Mouse (Mus musculus) cerebellum, adult 2 months (tissue): ENCODE measurements around the gene Cdkn2c. TPM values are rescaled to one million over a fixed set of nuclear protein-coding genes. Genes with fewer than 3 reads are reported as not detected.

ENCODE experiments used
- DNase-seq, 2 experiments: peaks; one replicate each; pipeline ENCODE4 v3.0.0; 2021
- H3K27ac ChIP-seq: fragments of 200-500 bp; 2 replicates; pipeline ENCODE4 v1.5.1; 2012; ENCODE audit warnings: low read length, control low read depth, inconsistent platforms; ENCODE audit not compliant: insufficient read depth
- H3K27me3 ChIP-seq: fragments of 200-500 bp; 2 replicates; pipeline ENCODE4 v1.6.1; 2012; ENCODE audit warnings: inconsistent platforms, mild to moderate bottlenecking, low read length, moderate library complexity; ENCODE audit not compliant: control insufficient read depth, insufficient read depth
- H3K4me1 ChIP-seq: fragments of 200-500 bp; 2 replicates; pipeline ENCODE4 v1.6.1; 2011; ENCODE audit warnings: low read length; ENCODE audit not compliant: control insufficient read depth, insufficient read depth
- H3K4me3 ChIP-seq: fragments of 200-500 bp; replicated peaks from 2 replicates; pipeline ENCODE3; 2011; ENCODE audit warnings: mild to moderate bottlenecking, low read depth, low read length, control low read depth; ENCODE audit not compliant: insufficient read depth
- CTCF ChIP-seq: fragments of 200-500 bp; IDR thresholded peaks from 2 replicates; pipeline ENCODE4 v1.5.1; 2011; ENCODE audit warnings: low read depth, mild to moderate bottlenecking, control low read depth, low read length, moderate library complexity, borderline replicate concordance; ENCODE audit not compliant: insufficient read depth
- POLR2A ChIP-seq: fragments of 200-500 bp; IDR thresholded peaks from 2 replicates; pipeline ENCODE4 v1.6.1; 2011; ENCODE audit warnings: low read length, control low read depth, borderline replicate concordance; ENCODE audit not compliant: insufficient read depth
- WGBS: fragments of 180-500 bp; shearing (Covaris S2); methylation state at CpG from one replicate; pipeline ENCODE4 v1.1.7; 2018; 5-methylcytosine and 5-hydroxymethylcytosine counted together
- polyA plus RNA-seq: library from polyadenylated mRNA; depleted of rRNA; stranded (reverse); fragments of >200 nt; gene quantifications from 2 replicates; pipeline ENCODE4 v1.2.3, GENCODE M21; 2012

Cdkn2c gene
- polyA plus RNA-seq, 1 experiment: 2.9 TPM

DNA sequence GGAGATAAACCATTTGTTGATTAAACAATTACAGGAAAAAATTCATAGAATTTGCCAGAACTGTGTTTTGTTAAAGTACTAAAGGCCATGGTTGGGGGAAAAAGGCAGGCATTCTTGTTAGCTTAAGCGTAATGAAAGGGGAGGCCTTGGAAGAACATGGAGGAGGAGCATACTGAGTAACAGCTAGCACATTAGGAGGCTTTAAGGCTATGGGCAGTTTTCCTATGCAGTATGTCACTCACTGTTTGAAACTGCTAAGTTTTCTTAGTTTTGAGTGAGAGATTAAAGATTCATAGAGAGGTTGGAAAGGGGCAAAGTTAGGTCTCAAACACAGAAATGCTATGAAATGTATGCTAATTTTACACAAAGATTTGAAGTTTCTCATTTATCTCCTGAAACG, 7.1 kb upstream of the Cdkn2c start:
- no peaks in the 10 kb centered on the region for H3K27me3 ChIP-seq
- WGBS: 83% methylated on average over 2 of the region's 2 CpGs
- DNase-seq: no peak
- TF ChIP-seq CTCF (no peak), POLR2A (no peak)
- no peak overlapping the region for H3K27ac ChIP-seq
- no peaks in the 10 kb centered on the region for H3K4me1 ChIP-seq
- no peak overlapping the region for H3K4me3 ChIP-seq

GRCm38 (mm10) chr4:109671941-109672340, 5.0 kb upstream of the Cdkn2c start:
- 90% methylated on average over 1 of the region's 1 CpGs for WGBS
- no peak for TF ChIP-seq POLR2A
- no peak for TF ChIP-seq CTCF
- no peak for DNase-seq
- Histone ChIP-seq H3K4me1 (no peaks in the 10 kb centered on the region), H3K27ac (no peak overlapping the region), H3K4me3 (no peak overlapping the region), H3K27me3 (no peaks in the 10 kb centered on the region)

- DNase-seq: no peak
- 64% methylated on average over 2 of the region's 2 CpGs for WGBS
- H3K27me3 ChIP-seq: no peaks in the 10 kb centered on the region
- TF ChIP-seq CTCF: no peak
- TF ChIP-seq POLR2A: no peak
- no peak overlapping the region for H3K4me3 ChIP-seq
- no peak overlapping the region for H3K27ac ChIP-seq
- no peaks in the 10 kb centered on the region for H3K4me1 ChIP-seq
Observed at GRCm38 (mm10) chr4:109670213-109670612, 3.2 kb upstream of the Cdkn2c start.

DNA sequence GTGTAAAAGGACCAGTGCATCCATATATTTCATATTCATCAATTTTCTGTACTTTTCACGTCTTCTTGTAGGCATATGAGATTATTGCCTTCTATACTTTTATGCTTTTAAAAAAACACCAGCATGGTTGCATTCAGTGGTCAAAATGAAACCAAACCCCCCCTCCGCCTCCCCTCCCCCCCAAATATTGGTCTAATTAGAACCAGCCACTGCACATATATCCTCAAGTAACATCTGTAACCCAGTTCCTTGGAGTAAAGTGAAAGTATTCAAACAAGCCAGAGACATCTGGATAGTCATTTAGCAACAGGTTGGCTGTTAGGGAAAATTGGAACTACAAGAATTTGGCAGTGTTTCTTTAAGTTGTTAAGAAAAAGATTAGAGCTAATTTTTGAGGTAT, 529 bp upstream of the Cdkn2c start:
- no peak for DNase-seq
- TF ChIP-seq POLR2A: no peak
- TF ChIP-seq CTCF: no peak
- Histone ChIP-seq H3K4me3 (peak overlapping the region; percentile 84), H3K4me1 (no peaks in the 10 kb centered on the region), H3K27me3 (no peaks in the 10 kb centered on the region), H3K27ac (no peak overlapping the region)
- WGBS: 53% methylated on average over 2 of the region's 2 CpGs

- under 1% methylated on average over 49 of the region's 49 CpGs for WGBS
- no peaks in the 10 kb centered on the region for H3K4me1 ChIP-seq
- DNase-seq: peak; percentile 72 to 78
- H3K27ac ChIP-seq: peak overlapping the region; percentile 40; the same call in 1 of the 2 replicates
- H3K27me3 ChIP-seq: no peaks in the 10 kb centered on the region
- TF ChIP-seq CTCF (no peak), POLR2A (no peak)
- H3K4me3 ChIP-seq: peak overlapping the region; percentile 84
Observed at GRCm38 (mm10) chr4:109665982-109666460, 968 bp downstream of the Cdkn2c start.

DNA sequence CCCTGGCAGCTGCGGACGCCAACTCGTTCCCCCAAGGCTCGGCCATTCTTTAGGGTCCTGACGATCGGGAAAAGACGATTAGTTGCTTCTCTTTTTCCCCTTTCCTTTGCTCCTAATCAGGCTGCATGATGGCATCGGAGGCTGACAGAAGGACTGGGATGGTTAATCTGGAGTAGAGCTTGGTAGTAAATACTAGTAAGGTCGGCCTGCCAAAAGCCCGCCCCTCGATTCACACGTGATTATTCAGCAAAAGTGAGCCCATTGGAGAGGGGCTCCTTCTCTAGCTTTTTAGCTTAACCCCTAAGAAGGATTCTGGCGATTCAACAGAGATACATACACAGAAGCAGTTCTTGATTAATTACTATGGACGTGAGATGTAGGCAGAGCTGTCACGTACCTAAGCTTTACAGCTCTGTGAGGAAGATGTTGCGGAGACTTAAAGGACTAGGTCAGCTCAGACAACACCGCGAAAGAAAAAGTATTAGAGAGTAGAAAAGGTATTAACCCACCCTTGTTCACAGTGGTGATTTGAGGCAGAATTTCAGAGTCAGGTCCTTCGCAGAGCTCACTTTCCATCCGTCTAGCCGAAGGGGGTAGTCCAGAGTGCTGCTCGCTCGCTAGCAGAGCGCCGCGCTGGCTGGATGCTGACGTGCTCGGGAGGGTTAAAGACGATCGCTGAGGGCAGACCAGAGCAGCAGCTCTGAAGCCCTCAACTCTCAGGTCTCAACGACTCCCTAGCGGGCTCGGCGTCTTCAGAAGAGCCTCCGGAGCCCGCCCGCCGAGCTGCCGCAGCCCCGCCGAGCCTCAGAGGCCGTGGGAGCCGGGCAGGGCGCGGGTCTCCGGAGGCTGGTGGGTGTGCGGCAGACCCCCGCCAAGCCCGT, 1.6 kb downstream of the Cdkn2c start:
- WGBS: under 1% methylated on average over 49 of the region's 49 CpGs
- H3K4me3 ChIP-seq: peak overlapping the region; percentile 84
- TF ChIP-seq CTCF (no peak), POLR2A (no peak)
- H3K4me1 ChIP-seq: no peaks in the 10 kb centered on the region
- peak; percentile 43 to 48 for DNase-seq
- H3K27ac ChIP-seq: no peak overlapping the region
- no peaks in the 10 kb centered on the region for H3K27me3 ChIP-seq

- Histone ChIP-seq H3K27ac (no peak overlapping the region), H3K4me1 (no peaks in the 10 kb centered on the region), H3K4me3 (no peak overlapping the region), H3K27me3 (no peaks in the 10 kb centered on the region)
- TF ChIP-seq POLR2A (no peak), CTCF (no peak)
- DNase-seq: no peak
- WGBS: 37% methylated on average over 5 of the region's 5 CpGs
Observed at GRCm38 (mm10) chr4:109664091-109664490, 2.9 kb downstream of the Cdkn2c start.

- Histone ChIP-seq H3K4me1 (no peaks in the 10 kb centered on the region), H3K27ac (no peak overlapping the region), H3K4me3 (no peak overlapping the region), H3K27me3 (no peaks in the 10 kb centered on the region; the same call in 1 of the 2 replicates)
- TF ChIP-seq POLR2A (no peak), CTCF (no peak)
- no peak for DNase-seq
- 84% methylated on average over 5 of the region's 5 CpGs for WGBS
Observed at GRCm38 (mm10) chr4:109662271-109662670, 4.7 kb downstream of the Cdkn2c start.
